8 mouse cellular contexts compared by ENCODE assay signal in genomic region chr16:97897346-97898024, GRCm38 (mm10). TPM values are rescaled to one million over a fixed set of nuclear protein-coding genes. Genes with fewer than 3 reads are reported as not detected.
A peak's percentile ranks its signal among the peaks of the same experiment; 100 is the strongest.
DNase-seq lines count a peak whose midpoint lies in the region; ATAC-seq lines count a peak whose summit lies in the region.

No protein-coding gene starts in this region.

- peak; percentile 62; the same call in 1 of the 2 replicates for ATAC-seq in frontal cortex, adult (ENCODE audit: low TSS enrichment)
- no peak for ATAC-seq in monocyte, adult 5-6 weeks (replicated peaks; ENCODE audit: insufficient number of reproducible peaks, low FRiP score, low TSS enrichment, poor library complexity, severe bottlenecking)
- no peak for ATAC-seq in erythroid progenitor cell, adult 5-6 weeks (replicated peaks; ENCODE audit: low FRiP score, poor library complexity, severe bottlenecking)

- intact Hi-C loops in heart, postnatal 10 days (cut with DNase I) = loop anchor here (1.0 kb wide), 1 partner anchor 46 kb away; the partner anchor contains the start of gene Prdm15

- DNase-seq in frontal cortex, postnatal 25 days (ENCODE audit: low spot score in 2 of 2) = no peak
- DNase-seq in brain, adult 2 months (ENCODE audit: low read depth, low spot score) = peak; percentile 65
- peak; percentile 85 to 86 for DNase-seq in heart, postnatal 10 days
- DNase-seq in lung, postnatal 36 days = peak; percentile 89
- no peak for DNase-seq in right cerebral cortex, postnatal 36 days (ENCODE audit: low spot score in 2 of 2)

RNA-seq across cellular contexts. Expression of gene Prdm15, which starts 45.8 kb away (rescaled TPM):
- total RNA-seq in heart, postnatal 10 days (2021) = 1 to 10 TPM; 6.7 to 6.8 TPM
- 10.3 to 24.3 TPM (median 22.0 TPM) in 3 replicates for total RNA-seq in monocyte, adult 5-6 weeks (2017)
- 1.8 and 2.9 TPM in 2 replicates for total RNA-seq in erythroid progenitor cell, adult 5-6 weeks (2015; ENCODE audit: low replicate concordance)
- 0.90 and 2.5 TPM in 2 replicates for total RNA-seq in erythroid progenitor cell, adult 5-6 weeks (2017; ENCODE audit: low replicate concordance)

Comparison
In these comparisons a context has a peak if more than half of its experiments do, and no peak if none do; other contexts are left out.
1. DNase-seq: peak in brain, adult 2 months (single experiment), heart, postnatal 10 days (2 of 2) and lung, postnatal 36 days (single experiment); none in frontal cortex, postnatal 25 days (0 of 2) and right cerebral cortex, postnatal 36 days (0 of 2).